Mouse (Mus musculus) ES-E14 (cell line): Measurements from ENCODE around the gene Sdhaf2. TPM values are rescaled to one million over a fixed set of nuclear protein-coding genes. Genes with fewer than 3 reads are reported as not detected.

Experiments used
- DNase-seq: peaks from one replicate; pipeline ENCODE4 v3.0.0-alpha.2; 2013; ENCODE audit warnings: low read depth, low spot score
- H3K27ac ChIP-seq: 2 replicates; pipeline ENCODE4 v1.5.1; 2012; ENCODE audit warnings: low read depth, mild to moderate bottlenecking, low read length, moderate library complexity, mixed read lengths; ENCODE audit not compliant: poor library complexity, insufficient read depth, severe bottlenecking
- H3K36me3 ChIP-seq: 2 replicates; pipeline ENCODE4 v1.6.1; 2012; ENCODE audit warnings: mild to moderate bottlenecking, low read length, moderate library complexity, mixed read lengths; ENCODE audit not compliant: control insufficient read depth, poor library complexity, insufficient read depth, severe bottlenecking
- H3K4me1 ChIP-seq, 2 experiments: fragments of 150-350 bp in 1 of 2; sonication (generic) in 1 of 2; 2 replicates each; pipeline ENCODE4 v1.6.1; 2012; ENCODE audit warnings: low read length in 2 of 2, mild to moderate bottlenecking in 1 of 2, mixed read lengths in 1 of 2; ENCODE audit not compliant: control insufficient read depth in 2 of 2, insufficient read depth in 2 of 2, poor library complexity in 1 of 2
- H3K4me3 ChIP-seq, 2 experiments: fragments of 150-350 bp in 1 of 2; sonication (generic) in 1 of 2; 2 replicates each; pipeline ENCODE4 v1.5.1; 2012; ENCODE audit warnings: low read length in 2 of 2, low read depth in 1 of 2, mild to moderate bottlenecking in 1 of 2, mixed read lengths in 1 of 2; ENCODE audit not compliant: insufficient read depth in 1 of 2, poor library complexity in 1 of 2, severe bottlenecking in 1 of 2
- H3K9ac ChIP-seq: 2 replicates; pipeline ENCODE4 v1.6.1; 2012; ENCODE audit warnings: low read depth, mild to moderate bottlenecking, low read length, mixed read lengths; ENCODE audit not compliant: poor library complexity, insufficient read depth, severe bottlenecking
- H3K9me3 ChIP-seq: fragments of 150-350 bp; sonication (generic); 2 replicates; pipeline ENCODE4 v1.6.1; 2012; ENCODE audit warnings: low read depth, mild to moderate bottlenecking, low read length; ENCODE audit not compliant: control insufficient read depth, insufficient read depth
- CHD2 ChIP-seq: IDR thresholded peaks from 2 replicates; pipeline ENCODE4 v1.6.1; 2014; ENCODE audit warnings: mild to moderate bottlenecking, low read depth, low read length, inconsistent platforms
- HCFC1 ChIP-seq: IDR thresholded peaks from 2 replicates; pipeline ENCODE4 v1.6.1; 2012; ENCODE audit warnings: low read length, inconsistent platforms, borderline replicate concordance; ENCODE audit not compliant: insufficient read depth
- MAFK ChIP-seq: IDR thresholded peaks from 2 replicates; pipeline ENCODE4 v1.6.1; 2014; ENCODE audit warnings: mild to moderate bottlenecking, low read depth, low read length, inconsistent platforms; ENCODE audit not compliant: insufficient read depth
- ZC3H11A ChIP-seq: IDR thresholded peaks from 2 replicates; pipeline ENCODE4 v1.6.1; 2012; ENCODE audit warnings: low read depth, mild to moderate bottlenecking, inconsistent platforms, low read length, borderline replicate concordance
- ZNF384 ChIP-seq: IDR thresholded peaks from 2 replicates; pipeline ENCODE4 v1.6.1; 2012; ENCODE audit warnings: low read depth, low read length, inconsistent platforms
- in situ Hi-C, 2 experiments: fragments of 600-800 bp; cut with MboI; formaldehyde crosslinking; loops; one replicate each; pipeline ENCODE4 v1.15.1; 2025; ENCODE audit warnings: low sequenced_read_pairs in 2 of 2, inconsistent platforms in 1 of 2; ENCODE audit not compliant: unreplicated experiment in 2 of 2
- total RNA-seq: library from RNA; depleted of rRNA; stranded (reverse); fragments of 300-350 nt; gene quantifications from 2 replicates; pipeline ENCODE4 v1.2.3, GENCODE M21; 2012; rRNA removed

The Sdhaf2 gene
- 24.3 and 31.3 TPM in 2 replicates for total RNA-seq

- peaks cover 8% of the 10 kb centered on the region for H3K36me3 ChIP-seq
- H3K4me3 ChIP-seq = peak within 1 kb of the TSS; percentile 81 to 90
- peak; percentile 39 for DNase-seq
- peak within 1 kb of the TSS; percentile 97 for H3K9ac ChIP-seq
- H3K4me1 ChIP-seq = peaks cover 0 to 2% of the 10 kb centered on the region in 2 experiments; a peak in 2 of 4 replicates
- in situ Hi-C loops = no loop called here
- TF ChIP-seq CHD2 = no peak
- no peak for TF ChIP-seq ZC3H11A
- no peak for TF ChIP-seq ZNF384
- no peak for TF ChIP-seq MAFK
- no peak for TF ChIP-seq HCFC1
- no peaks in the 10 kb centered on the region for H3K9me3 ChIP-seq
- H3K27ac ChIP-seq = peak within 1 kb of the TSS; percentile 94
Observed at GRCm38 (mm10) chr19:10525910-10526309, at the start of gene Sdhaf2. Sdhaf2 (minus strand) TSS chr19:10526142.

DNA sequence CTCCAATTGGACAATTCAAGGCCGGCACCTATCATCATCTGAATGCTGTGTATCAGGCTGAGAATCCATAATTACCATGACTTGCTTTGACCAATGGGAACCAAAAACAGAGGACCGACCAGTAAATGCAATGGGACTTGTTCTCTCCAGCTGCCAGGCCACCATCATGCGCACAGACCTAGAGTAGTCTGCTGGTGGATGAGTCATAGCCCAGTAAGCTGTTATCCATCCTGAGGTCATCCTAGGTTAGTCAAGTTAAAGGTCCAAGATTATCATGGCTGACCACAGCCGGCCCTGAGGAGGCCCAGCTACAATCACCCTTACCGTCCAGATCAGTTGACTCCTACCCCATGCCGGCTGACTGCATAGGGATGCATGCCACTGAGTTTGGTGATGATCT is 43.7 kb upstream of the Sdhaf2 start:
- no peak for DNase-seq
- no peak overlapping the region for H3K9ac ChIP-seq
- in situ Hi-C loops = no loop called here
- peaks cover 22% of the 10 kb centered on the region for H3K36me3 ChIP-seq
- no peaks in the 10 kb centered on the region; the same call in 1 of the 2 replicates for H3K9me3 ChIP-seq
- no peak for TF ChIP-seq ZNF384
- no peak for TF ChIP-seq CHD2
- no peak for TF ChIP-seq ZC3H11A
- TF ChIP-seq MAFK = no peak
- TF ChIP-seq HCFC1 = no peak
- H3K27ac ChIP-seq = no peak overlapping the region
- no peaks in the 10 kb centered on the region for H3K4me1 ChIP-seq
- H3K4me3 ChIP-seq = no peak overlapping the region

DNA sequence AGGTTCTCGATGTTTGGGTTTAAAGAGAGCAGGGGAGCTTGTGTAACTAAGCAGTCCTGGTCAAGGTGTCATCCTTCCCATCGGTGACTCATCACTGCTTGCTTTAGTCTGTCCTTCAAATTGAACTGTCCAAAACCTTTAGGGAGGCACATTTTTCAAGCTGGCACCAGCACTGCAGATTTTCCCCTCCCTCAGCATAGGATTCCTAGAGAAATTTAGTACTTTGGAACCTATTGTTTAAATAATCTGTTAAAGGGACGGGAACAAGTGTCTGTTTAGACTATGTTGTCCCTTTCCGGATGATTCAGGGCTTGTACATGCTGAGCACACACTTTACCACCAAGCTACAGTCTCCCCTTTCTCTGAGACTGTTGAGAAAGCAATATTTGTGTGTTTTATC is 39.3 kb upstream of the Sdhaf2 start:
- H3K9me3 ChIP-seq = no peaks in the 10 kb centered on the region; the same call in 1 of the 2 replicates
- no peak overlapping the region for H3K27ac ChIP-seq
- TF ChIP-seq HCFC1 (no peak), CHD2 (no peak), ZC3H11A (no peak), ZNF384 (no peak), MAFK (no peak)
- H3K4me1 ChIP-seq = no peaks in the 10 kb centered on the region
- peaks cover 2% of the 10 kb centered on the region; the same call in 1 of the 2 replicates for H3K36me3 ChIP-seq
- no peak for DNase-seq
- no peak overlapping the region for H3K9ac ChIP-seq
- no peak overlapping the region for H3K4me3 ChIP-seq
- in situ Hi-C loops = no loop called here

DNA sequence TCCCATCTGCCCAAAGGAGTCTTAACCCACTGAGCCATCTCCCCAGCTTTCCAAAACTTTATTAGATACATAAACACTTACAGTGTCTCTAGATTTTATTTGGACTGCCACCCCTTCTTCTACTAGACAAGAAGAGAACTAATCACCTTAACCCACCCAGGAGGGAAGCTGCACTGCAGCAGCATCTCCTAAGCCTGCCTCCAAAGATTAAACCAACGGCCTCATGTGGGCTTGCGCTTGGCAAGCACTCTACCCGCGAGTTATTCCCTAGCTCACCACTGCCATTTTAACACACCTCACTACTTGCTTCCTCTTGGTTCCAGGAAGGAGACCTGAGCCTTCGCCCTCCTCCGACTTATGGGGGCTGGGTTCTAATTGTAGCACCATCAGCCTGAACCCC is 38.3 kb upstream of the Sdhaf2 start:
- in situ Hi-C loops = no loop called here
- DNase-seq = no peak
- Histone ChIP-seq H3K9ac (no peak overlapping the region), H3K27ac (no peak overlapping the region), H3K36me3 (no peaks in the 10 kb centered on the region), H3K4me3 (no peak overlapping the region), H3K9me3 (no peaks in the 10 kb centered on the region; the same call in 1 of the 2 replicates), H3K4me1 (no peaks in the 10 kb centered on the region)
- TF ChIP-seq ZC3H11A = no peak
- TF ChIP-seq MAFK = no peak
- no peak for TF ChIP-seq HCFC1
- TF ChIP-seq CHD2 = no peak
- no peak for TF ChIP-seq ZNF384

DNA sequence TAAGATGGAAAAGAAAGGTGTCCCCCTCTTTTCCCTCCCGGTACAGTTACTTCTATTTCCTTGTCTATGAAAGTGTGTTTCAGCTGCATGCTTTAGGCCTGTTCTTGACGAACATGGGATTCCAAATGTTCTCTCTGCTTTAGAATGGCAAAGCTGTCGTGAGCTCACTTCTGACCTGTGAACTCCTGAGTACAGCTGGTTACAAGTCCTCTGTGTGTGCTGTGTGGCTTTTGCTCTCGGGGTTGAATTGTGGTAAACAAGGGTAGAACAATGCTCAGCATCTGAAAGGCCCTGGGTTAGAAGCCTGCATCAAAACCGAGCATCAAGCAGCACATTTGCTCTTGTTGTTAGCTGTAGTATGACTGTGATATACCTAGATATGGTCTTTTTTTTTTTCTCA is 36.4 kb upstream of the Sdhaf2 start:
- H3K9me3 ChIP-seq = no peaks in the 10 kb centered on the region; the same call in 1 of the 2 replicates
- no peak overlapping the region for H3K27ac ChIP-seq
- H3K4me3 ChIP-seq = no peak overlapping the region
- H3K4me1 ChIP-seq = no peaks in the 10 kb centered on the region
- no peaks in the 10 kb centered on the region for H3K36me3 ChIP-seq
- TF ChIP-seq MAFK = no peak
- DNase-seq = no peak
- H3K9ac ChIP-seq = no peak overlapping the region
- in situ Hi-C loops = no loop called here
